Mouse (Mus musculus) liver, embryonic 14.5 days (tissue): ENCODE results near the gene Nckap5l.

ENCODE experiments used
- CTCF ChIP-seq: IDR thresholded peaks from 2 replicates; pipeline ENCODE4 v1.5.1; 2016; ENCODE audit warnings: antibody characterized with exemption, low read depth, control low read depth
- EP300 ChIP-seq: IDR thresholded peaks from 2 replicates; pipeline ENCODE4 v1.6.1; 2016; ENCODE audit warnings: antibody characterized with exemption, low read depth

DNA sequence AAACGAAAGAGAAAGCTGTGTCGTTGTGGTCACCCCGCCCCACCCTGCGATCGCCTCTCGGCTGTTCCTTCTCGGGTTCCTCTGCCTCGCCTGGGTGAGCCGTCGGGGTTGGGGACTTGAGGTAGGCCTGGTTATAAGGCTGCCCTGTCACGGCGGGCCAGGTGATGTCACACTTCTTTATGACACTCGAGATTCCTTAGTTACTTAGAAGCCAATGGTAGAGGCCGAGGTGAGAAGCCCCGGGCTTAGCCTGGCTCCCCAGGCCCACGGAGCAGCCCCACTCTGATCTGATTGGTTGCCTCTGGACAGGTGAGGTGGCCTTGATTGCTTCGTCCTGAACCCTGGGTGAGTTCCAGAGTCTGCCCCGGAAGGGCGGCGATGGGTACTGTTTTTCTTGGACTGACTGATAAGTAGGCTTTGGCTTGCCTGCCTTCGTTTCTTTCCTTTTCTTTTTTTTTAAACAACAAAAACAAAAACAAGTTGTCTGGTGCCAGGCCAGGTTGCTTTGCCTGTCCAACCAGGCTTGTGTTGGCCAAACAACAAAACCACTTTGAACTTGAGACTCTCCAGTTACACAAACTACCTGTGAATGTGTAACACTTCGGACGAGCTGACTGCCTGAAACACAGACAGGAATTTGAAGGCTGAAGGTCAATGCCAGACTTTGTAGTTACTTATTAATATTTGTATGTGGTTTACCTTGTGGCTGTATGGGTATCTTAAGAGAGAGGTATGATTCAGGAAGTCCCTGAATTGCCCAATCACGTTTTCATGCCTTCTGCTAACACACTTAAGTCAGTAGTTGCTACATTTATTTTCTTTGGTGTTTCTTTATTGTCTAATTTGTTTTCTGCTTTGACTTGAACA is 63.9 kb downstream of the Nckap5l start:
- TF ChIP-seq CTCF (peak; percentile 34; the same call in 1 of the 2 replicates), EP300 (no peak)
